ENCODE assay signal across 8 mouse cellular contexts in the genomic region with DNA sequence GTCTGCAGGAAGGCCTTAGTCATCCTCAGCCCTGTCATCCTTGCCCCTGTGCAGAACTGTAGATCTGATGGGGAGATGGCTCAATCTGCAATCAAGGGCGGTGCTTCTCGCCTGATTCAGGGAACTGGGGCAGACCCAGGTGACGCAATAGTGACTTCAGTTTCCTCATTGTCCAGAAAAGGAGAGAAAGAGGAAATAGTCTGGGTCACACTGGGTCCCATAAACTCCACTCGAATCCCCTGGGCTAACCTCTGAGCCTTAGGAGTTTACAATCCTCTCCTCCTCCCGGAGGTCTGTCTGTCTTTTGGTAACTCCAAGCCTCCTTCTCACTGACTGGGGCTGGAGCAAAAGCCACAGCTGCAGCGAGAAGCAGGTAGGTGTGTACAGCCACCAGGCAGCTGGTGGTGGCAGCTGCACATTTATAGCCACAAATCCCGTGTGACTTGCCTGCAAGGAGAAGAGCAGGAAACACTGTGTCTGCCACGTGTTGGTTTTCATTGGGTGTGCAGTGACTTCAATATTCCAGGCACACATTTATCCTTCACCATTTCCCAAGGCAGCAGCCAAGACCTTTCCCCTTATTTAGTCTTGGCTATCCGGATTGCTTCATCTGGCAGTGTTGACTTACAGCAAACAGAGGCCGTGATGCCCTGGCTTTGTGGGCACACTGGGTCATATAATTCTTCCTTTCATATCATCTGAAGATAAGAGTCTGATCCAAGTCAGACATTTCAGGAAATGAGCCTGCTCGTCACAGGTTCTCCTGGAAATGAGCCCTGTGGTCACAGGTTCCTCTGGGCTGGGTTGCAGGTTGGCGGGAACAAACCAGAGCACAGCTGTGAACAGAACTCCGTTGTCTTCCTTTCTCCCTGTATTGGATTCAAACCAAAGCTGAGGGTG.
DNase-seq lines count a peak whose midpoint lies in the region; ATAC-seq and TF ChIP-seq lines count a peak whose summit lies in the region.

No protein-coding gene starts in this region.

- H3K4me2 ChIP-seq in hindbrain, embryonic 12.5 days (replicated peaks) = no peak overlapping the region
- no peak overlapping the region for H3K4me2 ChIP-seq in limb, embryonic 13.5 days (replicated peaks)
- peak overlapping the region; percentile 74 for H3K4me2 ChIP-seq in myocyte (ENCODE audit: low read depth)
- H3K4me2 ChIP-seq in kidney, embryonic 15.5 days = no peak overlapping the region

- no peak overlapping the region for H3K9ac ChIP-seq in hindbrain, embryonic 12.5 days
- H3K9ac ChIP-seq in limb, embryonic 13.5 days = no peak overlapping the region
- no peak overlapping the region for H3K9ac ChIP-seq in kidney, embryonic 15.5 days

- no peaks in the 10 kb centered on the region for H3K27me3 ChIP-seq in hindbrain, embryonic 12.5 days
- no peaks in the 10 kb centered on the region for H3K27me3 ChIP-seq in hindbrain, embryonic 10.5 days (ENCODE audit: insufficient read depth, poor library complexity, severe bottlenecking)
- H3K27me3 ChIP-seq in limb, embryonic 13.5 days = no peaks in the 10 kb centered on the region
- no peaks in the 10 kb centered on the region for H3K27me3 ChIP-seq in myocyte (ENCODE audit: control insufficient read depth, insufficient read depth, insufficient read length)
- H3K27me3 ChIP-seq in kidney, embryonic 15.5 days = no peaks in the 10 kb centered on the region

- H3ac ChIP-seq in myocyte (ENCODE audit: control insufficient read depth, insufficient read length) = no peak overlapping the region

- peak; percentile 32; the same call in 1 of the 2 replicates for ATAC-seq in hindbrain, embryonic 12.5 days (ENCODE audit: low FRiP score)
- peak; percentile 93 for ATAC-seq in granulocyte monocyte progenitor cell, adult 5-6 weeks (replicated peaks; ENCODE audit: poor library complexity, severe bottlenecking)
- peak; percentile 75 for ATAC-seq in limb, embryonic 13.5 days (ENCODE audit: low FRiP score, low read depth)
- ATAC-seq in kidney, embryonic 15.5 days (replicated peaks; ENCODE audit: low FRiP score) = no peak

- H3K27ac ChIP-seq in hindbrain, embryonic 12.5 days = no peak overlapping the region
- H3K27ac ChIP-seq in hindbrain, embryonic 10.5 days = no peak overlapping the region
- peak overlapping the region; percentile 48 for H3K27ac ChIP-seq in limb, embryonic 13.5 days
- no peak overlapping the region for H3K27ac ChIP-seq in kidney, embryonic 15.5 days

- DNase-seq in hindbrain, embryonic 10.5 days (ENCODE audit: low spot score) = no peak
- DNase-seq in MEL-GATA-1-ER (ENCODE audit: extremely low read depth, low read depth) = peak; percentile 60
- no peak for DNase-seq in urinary bladder, postnatal 10 days (ENCODE audit: low spot score)

- H3K9me3 ChIP-seq in hindbrain, embryonic 12.5 days (replicated peaks) = no peaks in the 10 kb centered on the region
- H3K9me3 ChIP-seq in hindbrain, embryonic 10.5 days = no peaks in the 10 kb centered on the region
- no peaks in the 10 kb centered on the region for H3K9me3 ChIP-seq in limb, embryonic 13.5 days
- H3K9me3 ChIP-seq in kidney, embryonic 15.5 days (replicated peaks) = no peaks in the 10 kb centered on the region

- no peaks in the 10 kb centered on the region for H3K36me3 ChIP-seq in hindbrain, embryonic 12.5 days
- H3K36me3 ChIP-seq in hindbrain, embryonic 10.5 days = no peaks in the 10 kb centered on the region
- H3K36me3 ChIP-seq in limb, embryonic 13.5 days = no peaks in the 10 kb centered on the region
- no peaks in the 10 kb centered on the region for H3K36me3 ChIP-seq in myocyte (ENCODE audit: control insufficient read depth, insufficient read depth)
- H3K36me3 ChIP-seq in kidney, embryonic 15.5 days = peaks cover 4% of the 10 kb centered on the region; the same call in 1 of the 2 replicates

- H3K4me3 ChIP-seq in hindbrain, embryonic 12.5 days = no peak overlapping the region
- H3K4me3 ChIP-seq in hindbrain, embryonic 10.5 days = no peak overlapping the region
- no peak overlapping the region for H3K4me3 ChIP-seq in limb, embryonic 13.5 days
- no peak overlapping the region for H3K4me3 ChIP-seq in myocyte
- no peak overlapping the region for H3K4me3 ChIP-seq in kidney, embryonic 15.5 days (replicated peaks)

- no peaks in the 10 kb centered on the region for H3K79me2 ChIP-seq in myocyte (ENCODE audit: control insufficient read depth, insufficient read depth)

- WGBS in hindbrain, embryonic 12.5 days = 77% methylated on average over 13 of the region's 13 CpGs
- 79% methylated on average over 13 of the region's 13 CpGs for WGBS in hindbrain, embryonic 10.5 days
- 35% methylated on average over 13 of the region's 13 CpGs for WGBS in limb, embryonic 13.5 days
- 47% methylated on average over 13 of the region's 13 CpGs for WGBS in kidney, embryonic 15.5 days

- H3K4me1 ChIP-seq in hindbrain, embryonic 12.5 days = peaks cover 4% of the 10 kb centered on the region; the same call in 1 of the 2 replicates
- 0 out of 2 replicates have a peak, but pooled peaks cover 3% of the 10 kb centered on the region for H3K4me1 ChIP-seq in hindbrain, embryonic 10.5 days (replicated peaks)
- peaks cover 29% of the 10 kb centered on the region for H3K4me1 ChIP-seq in limb, embryonic 13.5 days
- 0 out of 2 replicates have a peak, but pooled peaks cover 2% of the 10 kb centered on the region for H3K4me1 ChIP-seq in kidney, embryonic 15.5 days

- TF ChIP-seq POLR2A in myocyte (IDR thresholded peaks at IDR 0.05; ENCODE audit: insufficient read length, low read depth) = peak; percentile 51

TF ChIP-seq in myocyte, 11 proteins besides CTCF, POLR2A, EP300 and RAD21:
- TF ChIP-seq REST (IDR thresholded peaks at IDR 0.05; ENCODE audit: insufficient read depth, insufficient read length) = no peak
- TF ChIP-seq USF1 (IDR thresholded peaks at IDR 0.05; ENCODE audit: low read depth) = peak; percentile 78
- TF ChIP-seq CEBPB (IDR thresholded peaks at IDR 0.05; ENCODE audit: insufficient read depth, poor library complexity, severe bottlenecking) = peak; percentile 97
- peak; percentile 98 for TF ChIP-seq TCF12 (IDR thresholded peaks at IDR 0.05; ENCODE audit: insufficient read depth, poor library complexity, severe bottlenecking)
- TF ChIP-seq SRF (IDR thresholded peaks at IDR 0.05; ENCODE audit: control insufficient read depth, insufficient read length, low read depth) = peak; percentile 85
- peak; percentile 99 for TF ChIP-seq TCF3 (IDR thresholded peaks at IDR 0.05; ENCODE audit: insufficient read length, low read depth)
- TF ChIP-seq MAX (IDR thresholded peaks at IDR 0.05; ENCODE audit: low read depth) = peak; percentile 93
- TF ChIP-seq MYOG (IDR thresholded peaks at IDR 0.05; ENCODE audit: control insufficient read depth in 1 of 3, insufficient read depth in 1 of 3, insufficient read length in 2 of 3, low read depth in 2 of 3) = peak; percentile 97 to 99 (median 99)
- peak; percentile 97 to 100 (median 100) for TF ChIP-seq MYOD1 (IDR thresholded peaks at IDR 0.05; ENCODE audit: control insufficient read depth in 1 of 3, insufficient read length in 2 of 3, low read depth in 2 of 3)
- TF ChIP-seq POLR2AphosphoS2 (IDR thresholded peaks at IDR 0.05; ENCODE audit: insufficient read length, low read depth) = peak; percentile 25
- no peak for TF ChIP-seq E2F4 (IDR thresholded peaks at IDR 0.05; ENCODE audit: insufficient read depth)
